Mouse (Mus musculus): ENCODE data around the gene Cryzl1. TPM values are rescaled to one million over a fixed set of nuclear protein-coding genes. Genes with fewer than 3 reads are reported as not detected.
A peak's percentile ranks its signal among the peaks of the same experiment; 100 is the strongest.

Gene Cryzl1
- total and polyA plus RNA-seq, 3 experiments, result 20.2 to 44.4 TPM; not detected in 1

- Histone ChIP-seq H3K27ac (ENCODE audit: control insufficient read depth, low read depth, low read length) (peak within 1 kb of the TSS; percentile 97), H3K79me2 (ENCODE audit: control insufficient read depth, insufficient read depth, low read length, poor library complexity) (peaks cover 84% of the 10 kb centered on the region), H3K27me3 (ENCODE audit: control insufficient read depth in 1 of 2, insufficient read depth in 2 of 2, low read length in 2 of 2) (no peaks in the 10 kb centered on the region), H3K36me3 (ENCODE audit: control insufficient read depth in 1 of 2, insufficient read depth in 2 of 2, low read length in 2 of 2) (peaks cover 16 to 43% of the 10 kb centered on the region in 2 experiments), H3K9me3 (replicated peaks; ENCODE audit: insufficient read depth, low read length) (no peaks in the 10 kb centered on the region), H3K4me1 (ENCODE audit: control insufficient read depth in 1 of 2, insufficient read depth in 2 of 2, low read length in 2 of 2) (peaks cover 5 to 11% of the 10 kb centered on the region in 2 experiments; a peak in 3 of 4 replicates), H3K4me3 (ENCODE audit: control insufficient read depth in 1 of 2, insufficient read depth in 1 of 2, low read depth in 2 of 2, low read length in 2 of 2) (peak within 1 kb of the TSS; percentile 95 to 99), H3K9ac (ENCODE audit: control insufficient read depth, low read depth, low read length, poor library complexity, severe bottlenecking) (peak within 1 kb of the TSS; percentile 100)
- peak; percentile 98 for DNase-seq (ENCODE audit: low read depth, low spot score)
- TF ChIP-seq TAL1 (IDR thresholded peaks at IDR 0.05; ENCODE audit: low read length) (no peak), MAZ (IDR thresholded peaks at IDR 0.05; ENCODE audit: low read depth, low read length) (no peak), MEF2A (IDR thresholded peaks at IDR 0.05; ENCODE audit: extremely low read depth, insufficient replicate concordance, low read depth, low read length, poor library complexity, severe bottlenecking) (no peak), RAD21 (IDR thresholded peaks at IDR 0.05; ENCODE audit: low read depth, low read length) (no peak), JUND (IDR thresholded peaks at IDR 0.05; ENCODE audit: low read depth, low read length) (no peak), UBTF (IDR thresholded peaks at IDR 0.05; ENCODE audit: borderline replicate concordance, insufficient read depth, low read depth, low read length) (no peak), GATA1 (IDR thresholded peaks at IDR 0.05; ENCODE audit: low read depth, low read length) (no peak), ZMIZ1 (IDR thresholded peaks at IDR 0.05; ENCODE audit: low read depth, low read length) (peak; percentile 93; the same call in 1 of the 2 replicates), CHD2 (IDR thresholded peaks at IDR 0.05; ENCODE audit: low read length) (no peak), CTCF (IDR thresholded peaks at IDR 0.05 in 2 of 3, conservative IDR thresholded peaks at IDR 0.05 in 1 of 3; ENCODE audit: control insufficient read depth in 1 of 3, insufficient read depth in 1 of 3, low read depth in 2 of 3, low read length in 3 of 3, poor library complexity in 1 of 3, severe bottlenecking in 1 of 3) (no peak), TCF12 (IDR thresholded peaks at IDR 0.05; ENCODE audit: low read depth, low read length) (peak; percentile 60; the same call in 1 of the 2 replicates), USF2 (IDR thresholded peaks at IDR 0.05; ENCODE audit: borderline replicate concordance in 1 of 2, insufficient read depth in 1 of 2, low read depth in 1 of 2, low read length in 2 of 2) (no peak), EP300 (IDR thresholded peaks at IDR 0.05; ENCODE audit: low read depth in 1 of 2, low read length in 2 of 2) (no peak), USF1 (IDR thresholded peaks at IDR 0.05; ENCODE audit: low read depth, low read length) (no peak), NRF1 (IDR thresholded peaks at IDR 0.05; ENCODE audit: insufficient read depth, low read depth, low read length, poor library complexity, severe bottlenecking) (peak; percentile 56), KAT2A (conservative IDR thresholded peaks at IDR 0.05; ENCODE audit: low read depth, low read length) (peak; percentile 62), ZNF384 (IDR thresholded peaks at IDR 0.05; ENCODE audit: low read depth, low read length) (no peak), SIN3A (IDR thresholded peaks at IDR 0.05; ENCODE audit: low read length) (no peak; the same call in 1 of the 2 replicates), NELFE (IDR thresholded peaks at IDR 0.05; ENCODE audit: low read depth, low read length) (peak; percentile 93), RCOR1 (IDR thresholded peaks at IDR 0.05; ENCODE audit: low read depth, low read length) (peak; percentile 48; the same call in 1 of the 2 replicates), ZKSCAN1 (IDR thresholded peaks at IDR 0.05; ENCODE audit: low read depth, low read length) (no peak), MYC (IDR thresholded peaks at IDR 0.05; ENCODE audit: low read depth, low read length) (peak; percentile 84), POLR2AphosphoS2 (IDR thresholded peaks at IDR 0.05; ENCODE audit: low read length) (0 out of 2 replicates have a peak, but pooled peaks have one; percentile 49), HCFC1 (IDR thresholded peaks at IDR 0.05; ENCODE audit: low read depth, low read length) (peak; percentile 83), SMC3 (IDR thresholded peaks at IDR 0.05; ENCODE audit: low read depth, low read length) (no peak), POLR2AphosphoS5 (IDR thresholded peaks at IDR 0.05; ENCODE audit: borderline replicate concordance, low read depth, low read length) (no peak), POLR2A (IDR thresholded peaks at IDR 0.05; ENCODE audit: control insufficient read depth in 1 of 2, insufficient read depth in 1 of 2, low read depth in 1 of 2, low read length in 2 of 2, poor library complexity in 1 of 2) (peak; percentile 86 to 96; a peak in 3 of 4 replicates), TBP (IDR thresholded peaks at IDR 0.05; ENCODE audit: low read depth, low read length) (peak; percentile 91), BHLHE40 (IDR thresholded peaks at IDR 0.05; ENCODE audit: borderline replicate concordance, low read depth, low read length) (no peak), MXI1 (IDR thresholded peaks at IDR 0.05; ENCODE audit: low read depth, low read length) (peak; percentile 46; the same call in 1 of the 2 replicates), MAFK (IDR thresholded peaks at IDR 0.05; ENCODE audit: borderline replicate concordance, low read depth, low read length) (no peak), CHD1 (IDR thresholded peaks at IDR 0.05; ENCODE audit: low read depth, low read length) (0 out of 2 replicates have a peak, but pooled peaks have one; percentile 92), GABPA (IDR thresholded peaks at IDR 0.05; ENCODE audit: low read depth, low read length) (no peak), E2F4 (IDR thresholded peaks at IDR 0.05; ENCODE audit: borderline replicate concordance, low read depth, low read length) (0 out of 2 replicates have a peak, but pooled peaks have one; percentile 15), MYB (IDR thresholded peaks at IDR 0.05; ENCODE audit: low read depth, low read length) (peak; percentile 43; the same call in 1 of the 2 replicates)
Observed at GRCm38 (mm10) chr16:91647461-91648219, 81.1 kb downstream of the Cryzl1 start, which contains the start of gene Son. TSS of gene Son (plus strand) at chr16:91647506.

Measured in MEL (cell line).